Mouse (Mus musculus) midbrain, postnatal 0 days (tissue): ENCODE measurements at regions not wholly inside any gene's neighbourhood (a gene's known extent, or its start where the extent isn't known, plus 50 kb on each side); places are given as distances from the start of the nearest gene placed in this dataset.

ENCODE experiments used
- ATAC-seq: fragments of 200-750 bp; cut with Nextera tagmentation; 2 replicates; pipeline ENCODE4 v1.8.0; 2017; ENCODE audit warnings: moderate number of reproducible peaks, mild to moderate bottlenecking, moderate TSS enrichment, moderate library complexity; ENCODE audit not compliant: low FRiP score
- DNase-seq: peaks from one replicate; pipeline ENCODE4 v3.0.0-alpha.2; 2015; ENCODE audit warnings: low spot score
- H3K27ac ChIP-seq: fragments of 300-500 bp; sonication (generic); 2 replicates; pipeline ENCODE4 v1.5.1; 2014; ENCODE audit warnings: low read depth, mild to moderate bottlenecking, low read length, mixed read lengths
- H3K27me3 ChIP-seq: fragments of 300-500 bp; sonication (generic); 2 replicates; pipeline ENCODE4 v1.6.1; 2014; ENCODE audit warnings: low read length, control low read depth, mixed read lengths; ENCODE audit not compliant: insufficient read depth
- H3K36me3 ChIP-seq: fragments of 300-500 bp; sonication (generic); 2 replicates; pipeline ENCODE4 v1.6.1; 2014; ENCODE audit warnings: low read length, control low read depth, mixed read lengths; ENCODE audit not compliant: insufficient read depth
- H3K4me1 ChIP-seq: fragments of 300-500 bp; sonication (generic); 2 replicates; pipeline ENCODE4 v1.6.1; 2014; ENCODE audit warnings: mild to moderate bottlenecking, control low read depth, antibody characterized with exemption, low read length, mixed read lengths; ENCODE audit not compliant: insufficient read depth
- H3K4me2 ChIP-seq: fragments of 300-500 bp; sonication (generic); 2 replicates; pipeline ENCODE4 v1.6.1; 2014; ENCODE audit warnings: low read depth, mild to moderate bottlenecking, low read length, mixed read lengths; ENCODE audit not compliant: poor library complexity, severe bottlenecking
- H3K4me3 ChIP-seq: fragments of 300-500 bp; sonication (generic); 2 replicates; pipeline ENCODE4 v1.5.1; 2014; ENCODE audit warnings: low read depth, mild to moderate bottlenecking, low read length, moderate library complexity
- H3K9ac ChIP-seq: fragments of 300-500 bp; sonication (generic); replicated peaks from 2 replicates; pipeline ENCODE4 v1.6.1; 2014; ENCODE audit warnings: mild to moderate bottlenecking, low read length, moderate library complexity, mixed read lengths; ENCODE audit not compliant: poor library complexity, severe bottlenecking
- H3K9me3 ChIP-seq: fragments of 300-500 bp; sonication (generic); 2 replicates; pipeline ENCODE4 v1.6.1; 2016; ENCODE audit warnings: low read length, control low read depth
- CTCF ChIP-seq: IDR thresholded peaks from 2 replicates; pipeline ENCODE4 v1.5.1; 2016; ENCODE audit warnings: antibody characterized with exemption, mild to moderate bottlenecking
- WGBS: fragments of 180-500 bp; shearing (Covaris S2); extraction: QIAGEN DNeasy Blood & Tissue Kit; methylation state at CpG from one replicate; pipeline ENCODE4 v1.1.7; 2014; 5-methylcytosine and 5-hydroxymethylcytosine counted together

DNA sequence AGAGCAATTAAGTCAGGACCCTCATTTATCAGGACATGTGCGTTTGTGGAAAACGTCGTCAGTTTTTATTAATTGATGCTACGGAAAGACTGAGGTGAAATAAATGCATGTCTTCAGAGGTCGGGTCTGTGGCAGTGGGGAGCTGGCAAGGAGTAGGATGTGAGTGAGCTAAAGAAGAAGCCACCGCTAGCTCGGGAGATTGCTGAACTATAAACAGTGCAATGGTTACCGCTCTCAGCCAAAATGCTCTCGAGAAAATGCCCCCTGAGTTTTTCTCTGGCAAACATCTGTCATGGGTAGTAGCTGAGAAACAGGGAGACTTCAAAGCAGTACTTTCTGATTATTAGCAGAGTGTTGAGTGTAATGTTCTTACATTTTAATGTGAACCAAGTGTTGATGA lies 454.4 kb upstream of the Pou3f3 start:
- no peak for TF ChIP-seq CTCF
- WGBS: 60% methylated on average over 9 of the region's 9 CpGs
- Histone ChIP-seq H3K9me3 (no peaks in the 10 kb centered on the region), H3K4me3 (no peak overlapping the region), H3K27me3 (no peaks in the 10 kb centered on the region), H3K27ac (no peak overlapping the region), H3K4me1 (peaks cover 5% of the 10 kb centered on the region), H3K4me2 (no peak overlapping the region), H3K36me3 (no peaks in the 10 kb centered on the region), H3K9ac (no peak overlapping the region)
- no peak for ATAC-seq
- DNase-seq: no peak

DNA sequence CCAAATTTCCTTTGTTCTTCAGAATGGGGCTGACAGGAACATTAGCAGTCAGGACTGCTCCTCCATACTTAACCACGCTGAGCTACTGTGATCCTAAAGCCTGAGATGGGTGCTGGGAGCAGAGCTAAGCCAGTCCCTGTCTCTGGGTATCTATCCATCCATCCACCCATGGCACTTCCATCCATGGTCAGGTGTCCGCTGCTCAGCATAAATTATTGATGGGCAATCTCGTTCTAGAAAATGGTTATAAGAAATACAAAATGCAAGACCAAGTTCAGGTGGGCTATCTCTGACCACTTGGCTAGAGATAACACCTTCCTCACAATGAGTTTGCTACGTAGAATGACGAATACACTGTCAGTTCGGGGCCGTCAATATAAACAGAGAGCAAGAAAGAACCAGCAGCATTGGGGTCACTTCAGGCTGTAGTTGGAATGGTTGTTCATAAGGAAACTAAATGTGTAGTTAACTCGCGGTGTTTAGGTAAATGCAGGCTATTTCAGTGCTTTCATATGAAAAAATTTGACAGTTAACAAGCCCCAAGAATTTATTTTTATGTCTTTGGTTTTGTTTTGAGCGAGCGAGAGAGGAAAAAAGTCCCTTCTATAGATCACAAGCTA lies 453.9 kb upstream of the Pou3f3 start:
- WGBS: 91% methylated on average over 11 of the region's 11 CpGs
- Histone ChIP-seq H3K4me1 (peaks cover 5% of the 10 kb centered on the region), H3K9me3 (no peaks in the 10 kb centered on the region), H3K36me3 (no peaks in the 10 kb centered on the region), H3K9ac (no peak overlapping the region), H3K4me2 (no peak overlapping the region), H3K4me3 (no peak overlapping the region), H3K27me3 (no peaks in the 10 kb centered on the region), H3K27ac (no peak overlapping the region)
- TF ChIP-seq CTCF: no peak
- ATAC-seq: no peak
- DNase-seq: no peak

DNA sequence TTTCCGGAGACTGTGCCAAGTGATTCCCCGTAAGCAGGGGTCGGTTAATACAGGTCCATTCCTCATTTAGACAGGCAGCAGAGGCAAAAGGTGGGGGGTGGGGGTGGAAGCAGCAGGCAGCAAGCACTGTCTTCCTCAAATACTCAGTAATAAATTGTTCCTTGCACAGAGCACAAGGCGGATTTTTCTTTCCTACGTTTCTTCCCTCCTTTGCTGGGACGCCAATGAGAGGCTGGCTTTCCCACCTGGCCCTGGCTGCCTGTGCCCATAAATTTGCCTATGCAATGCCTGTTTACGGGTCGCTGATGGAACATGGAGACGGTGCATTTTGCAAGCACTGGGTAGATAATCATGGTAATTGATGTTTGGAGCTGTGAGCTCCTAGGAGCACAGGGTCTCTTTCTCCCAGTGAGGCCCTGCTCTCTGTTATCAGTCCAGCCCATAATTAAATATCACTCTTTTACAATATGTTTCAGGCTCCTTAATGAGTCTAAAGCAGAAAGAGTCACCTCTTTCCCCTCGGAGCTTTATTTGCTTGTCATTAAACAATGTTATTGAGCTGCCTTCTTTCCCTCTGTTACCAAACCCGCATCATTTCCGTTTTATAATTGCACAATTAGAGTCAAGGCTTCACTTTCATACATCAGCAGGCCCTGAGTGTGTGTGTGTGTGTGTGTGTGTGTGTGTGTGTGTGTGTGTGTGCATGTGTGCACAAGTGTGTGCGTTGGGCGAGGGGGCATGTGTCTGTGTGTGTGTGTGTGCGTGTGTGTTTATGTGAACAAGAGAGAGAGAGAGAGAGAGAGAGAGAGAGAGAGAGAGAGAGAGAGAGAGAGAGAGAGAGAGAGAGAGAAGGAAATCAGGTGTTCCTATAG lies 452.7 kb upstream of the Pou3f3 start:
- Histone ChIP-seq H3K27me3 (no peaks in the 10 kb centered on the region), H3K9me3 (no peaks in the 10 kb centered on the region), H3K36me3 (no peaks in the 10 kb centered on the region), H3K4me2 (0 out of 2 replicates have a peak overlapping the region, but pooled peaks have one; percentile 35), H3K4me1 (peaks cover 5% of the 10 kb centered on the region), H3K9ac (no peak overlapping the region), H3K4me3 (no peak overlapping the region), H3K27ac (peak overlapping the region; percentile 13)
- DNase-seq (no peak), ATAC-seq (peak; percentile 39; the same call in 1 of the 2 replicates)
- TF ChIP-seq CTCF: no peak
- 27% methylated on average over 15 of the region's 15 CpGs for WGBS

DNA sequence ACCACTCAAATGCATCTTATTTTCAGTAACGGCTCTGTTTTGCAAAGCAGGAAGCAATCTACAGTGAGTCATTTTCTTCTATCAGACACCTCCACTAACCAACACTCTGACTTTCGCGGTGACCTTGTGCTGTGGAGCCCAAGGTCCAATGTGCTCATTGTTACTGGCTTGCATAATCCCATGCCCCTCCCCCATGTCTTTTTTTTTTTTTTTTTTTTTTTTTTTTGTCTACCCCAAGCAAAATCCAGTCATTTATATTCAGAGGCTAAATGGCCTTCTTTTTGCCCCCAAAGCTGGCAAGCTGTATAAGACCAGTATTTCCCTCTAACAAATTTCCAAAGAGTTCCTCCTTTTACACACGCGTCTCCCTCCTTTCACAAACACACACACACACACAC lies 452.1 kb upstream of the Pou3f3 start:
- Histone ChIP-seq H3K36me3 (no peaks in the 10 kb centered on the region), H3K4me3 (0 out of 2 replicates have a peak overlapping the region, but pooled peaks have one; percentile 14), H3K9ac (0 out of 2 replicates have a peak overlapping the region, but pooled peaks have one; percentile 36), H3K9me3 (no peaks in the 10 kb centered on the region), H3K27ac (peak overlapping the region; percentile 75), H3K27me3 (no peaks in the 10 kb centered on the region), H3K4me1 (peaks cover 5% of the 10 kb centered on the region), H3K4me2 (peak overlapping the region; percentile 35)
- no peak for TF ChIP-seq CTCF
- ATAC-seq (peak; percentile 50; the same call in 1 of the 2 replicates), DNase-seq (peak; percentile 31)
- WGBS: 4% methylated on average over 5 of the region's 5 CpGs

DNA sequence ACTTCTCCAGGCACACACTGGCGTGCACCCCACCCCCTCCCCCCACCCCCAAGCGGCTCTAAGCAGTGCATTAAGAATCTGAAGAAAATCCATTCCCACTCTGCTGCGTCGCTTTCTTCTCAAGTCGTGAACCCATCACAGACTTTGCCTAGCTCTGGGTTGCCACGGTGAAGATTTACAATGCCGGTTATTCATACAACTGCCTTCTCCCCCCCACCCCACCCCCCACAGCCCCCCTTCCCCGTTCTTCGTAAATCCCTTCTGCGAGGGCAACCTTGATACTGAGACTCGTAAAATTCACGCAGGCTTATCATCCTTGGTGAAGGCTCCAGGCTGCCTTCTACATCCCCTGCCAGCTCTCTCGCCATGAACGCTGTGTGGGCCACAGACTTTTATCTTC lies 451.7 kb upstream of the Pou3f3 start:
- WGBS: 0% methylated on average over 14 of the region's 14 CpGs
- Histone ChIP-seq H3K4me1 (peaks cover 5% of the 10 kb centered on the region), H3K4me3 (peak overlapping the region; percentile 14; the same call in 1 of the 2 replicates), H3K9me3 (no peaks in the 10 kb centered on the region), H3K27ac (peak overlapping the region; percentile 75), H3K36me3 (no peaks in the 10 kb centered on the region), H3K9ac (0 out of 2 replicates have a peak overlapping the region, but pooled peaks have one; percentile 36), H3K4me2 (peak overlapping the region; percentile 35), H3K27me3 (no peaks in the 10 kb centered on the region)
- peak; percentile 80 for ATAC-seq
- DNase-seq: peak; percentile 64
- no peak for TF ChIP-seq CTCF

DNA sequence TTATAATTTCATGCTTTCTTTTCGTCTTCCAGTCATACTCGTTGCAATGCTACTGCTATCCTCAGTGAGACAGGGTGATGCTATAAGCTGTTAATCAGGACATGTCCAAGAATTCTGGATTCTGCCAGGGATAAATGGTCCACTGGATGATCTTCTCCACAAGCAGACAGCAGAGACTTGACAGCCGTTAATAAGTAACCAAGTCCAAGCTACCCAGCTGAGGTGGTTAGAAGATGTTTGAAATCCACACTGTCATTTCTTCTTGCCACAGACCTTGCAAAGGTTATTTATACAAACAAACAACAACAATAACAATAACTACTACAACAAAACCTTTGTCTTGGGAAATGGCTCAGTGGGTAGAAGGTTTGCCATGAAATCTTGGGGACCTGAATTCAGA lies 443.2 kb upstream of the Pou3f3 start:
- WGBS: 84% methylated on average over 3 of the region's 3 CpGs
- Histone ChIP-seq H3K36me3 (no peaks in the 10 kb centered on the region), H3K4me2 (no peak overlapping the region), H3K4me3 (no peak overlapping the region), H3K27me3 (no peaks in the 10 kb centered on the region), H3K9ac (no peak overlapping the region), H3K27ac (no peak overlapping the region), H3K9me3 (no peaks in the 10 kb centered on the region), H3K4me1 (0 out of 2 replicates have a peak, but pooled peaks cover 3% of the 10 kb centered on the region)
- no peak for TF ChIP-seq CTCF
- no peak for DNase-seq
- no peak for ATAC-seq
